Mouse (Mus musculus): ENCODE results near the gene Dedd.

Gene Dedd

GRCm38 (mm10) chr1:171330216-171330560, 1.2 kb downstream of the Dedd start:
- no peak for DNase-seq (ENCODE audit: low read depth, low spot score)
- H3K27me3 ChIP-seq (ENCODE audit: control insufficient read depth, insufficient read depth, low read length, poor library complexity, severe bottlenecking): no peaks in the 10 kb centered on the region
- H3K36me3 ChIP-seq (ENCODE audit: control insufficient read depth, insufficient read depth, low read length, poor library complexity, severe bottlenecking): no peaks in the 10 kb centered on the region

- H3K36me3 ChIP-seq (ENCODE audit: control insufficient read depth, insufficient read depth, low read length, poor library complexity, severe bottlenecking): peaks cover 17% of the 10 kb centered on the region
- H3K27me3 ChIP-seq (ENCODE audit: control insufficient read depth, insufficient read depth, low read length, poor library complexity, severe bottlenecking): no peaks in the 10 kb centered on the region
- no peak for DNase-seq (ENCODE audit: low read depth, low spot score)
Observed at GRCm38 (mm10) chr1:171342262-171343207, 13.6 kb downstream of the Dedd start.

GRCm38 (mm10) chr1:171343922-171344677, 15.2 kb downstream of the Dedd start:
- Histone ChIP-seq H3K36me3 (ENCODE audit: control insufficient read depth, insufficient read depth, low read length, poor library complexity, severe bottlenecking) (peaks cover 10% of the 10 kb centered on the region), H3K27me3 (ENCODE audit: control insufficient read depth, insufficient read depth, low read length, poor library complexity, severe bottlenecking) (no peaks in the 10 kb centered on the region)
- DNase-seq (ENCODE audit: low read depth, low spot score): peak; percentile 18

- no peak for DNase-seq (ENCODE audit: low read depth, low spot score)
Observed at GRCm38 (mm10) chr1:171344715-171345114, 15.8 kb downstream of the Dedd start.

GRCm38 (mm10) chr1:171345225-171346094, 16.5 kb downstream of the Dedd start, which contains the start of the genes Nit1 and Pfdn2:
TSS of gene Nit1 (minus strand) at chr1:171345646.
TSS of gene Pfdn2 (plus strand) at chr1:171345670.
- H3K36me3 ChIP-seq (ENCODE audit: control insufficient read depth, insufficient read depth, low read length, poor library complexity, severe bottlenecking): peaks cover 7% of the 10 kb centered on the region
- DNase-seq (ENCODE audit: low read depth, low spot score): peak; percentile 90
- H3K27me3 ChIP-seq (ENCODE audit: control insufficient read depth, insufficient read depth, low read length, poor library complexity, severe bottlenecking): no peaks in the 10 kb centered on the region

More at GRCm38 (mm10) chr1:171344715-171345114, 15.8 kb downstream of the Dedd start:
- Histone ChIP-seq H3K36me3 (ENCODE audit: control insufficient read depth, insufficient read depth, low read length, poor library complexity, severe bottlenecking) (peaks cover 7% of the 10 kb centered on the region), H3K27me3 (ENCODE audit: control insufficient read depth, insufficient read depth, low read length, poor library complexity, severe bottlenecking) (no peaks in the 10 kb centered on the region)

GRCm38 (mm10) chr1:171346095-171346450, 17.1 kb downstream of the Dedd start:
- Histone ChIP-seq H3K36me3 (ENCODE audit: control insufficient read depth, insufficient read depth, low read length, poor library complexity, severe bottlenecking) (peaks cover 3% of the 10 kb centered on the region), H3K27me3 (ENCODE audit: control insufficient read depth, insufficient read depth, low read length, poor library complexity, severe bottlenecking) (no peaks in the 10 kb centered on the region)
- DNase-seq (ENCODE audit: low read depth, low spot score): peak; percentile 30

- no peak for DNase-seq (ENCODE audit: low read depth, low spot score)
- no peaks in the 10 kb centered on the region; the same call in 1 of the 2 replicates for H3K36me3 ChIP-seq (ENCODE audit: control insufficient read depth, insufficient read depth, low read length, poor library complexity, severe bottlenecking)
- H3K27me3 ChIP-seq (ENCODE audit: control insufficient read depth, insufficient read depth, low read length, poor library complexity, severe bottlenecking): no peaks in the 10 kb centered on the region
Observed at GRCm38 (mm10) chr1:171348665-171349064, 19.7 kb downstream of the Dedd start.

GRCm38 (mm10) chr1:171349210-171349609, 20.3 kb downstream of the Dedd start:
- H3K36me3 ChIP-seq (ENCODE audit: control insufficient read depth, insufficient read depth, low read length, poor library complexity, severe bottlenecking): no peaks in the 10 kb centered on the region; the same call in 1 of the 2 replicates
- no peak for DNase-seq (ENCODE audit: low read depth, low spot score)
- no peaks in the 10 kb centered on the region for H3K27me3 ChIP-seq (ENCODE audit: control insufficient read depth, insufficient read depth, low read length, poor library complexity, severe bottlenecking)

GRCm38 (mm10) chr1:171355812-171356340, 26.9 kb downstream of the Dedd start:
- no peaks in the 10 kb centered on the region for H3K36me3 ChIP-seq (ENCODE audit: control insufficient read depth, insufficient read depth, low read length, poor library complexity, severe bottlenecking)
- DNase-seq (ENCODE audit: low read depth, low spot score): peak; percentile 75
- no peaks in the 10 kb centered on the region for H3K27me3 ChIP-seq (ENCODE audit: control insufficient read depth, insufficient read depth, low read length, poor library complexity, severe bottlenecking)

GRCm38 (mm10) chr1:171356814-171357213, 27.9 kb downstream of the Dedd start:
- Histone ChIP-seq H3K27me3 (ENCODE audit: control insufficient read depth, insufficient read depth, low read length, poor library complexity, severe bottlenecking) (no peaks in the 10 kb centered on the region), H3K36me3 (ENCODE audit: control insufficient read depth, insufficient read depth, low read length, poor library complexity, severe bottlenecking) (no peaks in the 10 kb centered on the region)
- no peak for DNase-seq (ENCODE audit: low read depth, low spot score)

- H3K27me3 ChIP-seq (ENCODE audit: control insufficient read depth, insufficient read depth, low read length, poor library complexity, severe bottlenecking): no peaks in the 10 kb centered on the region
- DNase-seq (ENCODE audit: low read depth, low spot score): peak; percentile 80
Observed at GRCm38 (mm10) chr1:171358421-171358820, 29.5 kb downstream of the Dedd start.

GRCm38 (mm10) chr1:171360253-171360652, 31.3 kb downstream of the Dedd start:
- H3K36me3 ChIP-seq (ENCODE audit: control insufficient read depth, insufficient read depth, low read length, poor library complexity, severe bottlenecking): no peaks in the 10 kb centered on the region; the same call in 1 of the 2 replicates
- H3K27me3 ChIP-seq (ENCODE audit: control insufficient read depth, insufficient read depth, low read length, poor library complexity, severe bottlenecking): no peaks in the 10 kb centered on the region
- DNase-seq (ENCODE audit: low read depth, low spot score): no peak

More at GRCm38 (mm10) chr1:171358421-171358820, 29.5 kb downstream of the Dedd start:
- no peaks in the 10 kb centered on the region; the same call in 1 of the 2 replicates for H3K36me3 ChIP-seq (ENCODE audit: control insufficient read depth, insufficient read depth, low read length, poor library complexity, severe bottlenecking)

- H3K36me3 ChIP-seq (ENCODE audit: control insufficient read depth, insufficient read depth, low read length, poor library complexity, severe bottlenecking): no peaks in the 10 kb centered on the region; the same call in 1 of the 2 replicates
- H3K27me3 ChIP-seq (ENCODE audit: control insufficient read depth, insufficient read depth, low read length, poor library complexity, severe bottlenecking): no peaks in the 10 kb centered on the region
- peak; percentile 89 for DNase-seq (ENCODE audit: low read depth, low spot score)
Observed at GRCm38 (mm10) chr1:171360656-171361055, 31.7 kb downstream of the Dedd start, which contains the start of gene Klhdc9. TSS of gene Klhdc9 (minus strand) at chr1:171360798.

Measured in splenic B cell, adult 2 months (primary cell).